Mouse (Mus musculus): Measurements from ENCODE around the gene Actl11. TPM values are rescaled to one million over a fixed set of nuclear protein-coding genes. Genes with fewer than 3 reads are reported as not detected.

Actl11 gene
- polyA plus RNA-seq, 1 experiment, result 0.05 TPM

GRCm38 (mm10) chr9:107949184-107949921 lies 21.1 kb downstream of the Actl11 start:
- Histone ChIP-seq H3K4me3 (ENCODE audit: insufficient read depth, low read depth, low read length) (no peak overlapping the region), H3K27me3 (replicated peaks; ENCODE audit: control insufficient read depth, insufficient read depth, low read length) (no peaks in the 10 kb centered on the region), H3K4me1 (ENCODE audit: control insufficient read depth, insufficient read depth, low read length) (no peaks in the 10 kb centered on the region), H3K36me3 (ENCODE audit: control insufficient read depth, insufficient read depth, low read length) (no peaks in the 10 kb centered on the region), H3K27ac (ENCODE audit: insufficient read depth, low read depth, low read length) (no peak overlapping the region)
- 81% methylated on average over 13 of the region's 13 CpGs for WGBS
- no peak for DNase-seq
- TF ChIP-seq CTCF (conservative IDR thresholded peaks at IDR 0.05; ENCODE audit: insufficient read depth, insufficient read length, low read depth, low read length), result no peak
- no peak for TF ChIP-seq POLR2A (IDR thresholded peaks at IDR 0.05; ENCODE audit: low read depth, low read length)

GRCm38 (mm10) chr9:107949922-107950235 lies 21.6 kb downstream of the Actl11 start, which contains the start of gene Traip:
Gene Traip, plus strand, starts transcription at chr9:107950136.
- no peak for DNase-seq
- no peak for TF ChIP-seq CTCF (conservative IDR thresholded peaks at IDR 0.05; ENCODE audit: insufficient read depth, insufficient read length, low read depth, low read length)
- no peak for TF ChIP-seq POLR2A (IDR thresholded peaks at IDR 0.05; ENCODE audit: low read depth, low read length)
- H3K4me3 ChIP-seq (ENCODE audit: insufficient read depth, low read depth, low read length), result peak within 1 kb of the TSS; percentile 76
- H3K36me3 ChIP-seq (ENCODE audit: control insufficient read depth, insufficient read depth, low read length), result no peaks in the 10 kb centered on the region
- H3K27me3 ChIP-seq (replicated peaks; ENCODE audit: control insufficient read depth, insufficient read depth, low read length), result no peaks in the 10 kb centered on the region
- peak within 1 kb of the TSS; percentile 48; the same call in 1 of the 2 replicates for H3K27ac ChIP-seq (ENCODE audit: insufficient read depth, low read depth, low read length)
- 86% methylated on average over 10 of the region's 10 CpGs for WGBS
- no peaks in the 10 kb centered on the region for H3K4me1 ChIP-seq (ENCODE audit: control insufficient read depth, insufficient read depth, low read length)

- DNase-seq, result peak; percentile 96
- Histone ChIP-seq H3K27ac (ENCODE audit: insufficient read depth, low read depth, low read length) (peak overlapping the region; percentile 48; the same call in 1 of the 2 replicates), H3K4me3 (ENCODE audit: insufficient read depth, low read depth, low read length) (peak overlapping the region; percentile 76), H3K36me3 (ENCODE audit: control insufficient read depth, insufficient read depth, low read length) (no peaks in the 10 kb centered on the region), H3K27me3 (replicated peaks; ENCODE audit: control insufficient read depth, insufficient read depth, low read length) (no peaks in the 10 kb centered on the region), H3K4me1 (ENCODE audit: control insufficient read depth, insufficient read depth, low read length) (no peaks in the 10 kb centered on the region)
- WGBS, result 10% methylated on average over 45 of the region's 45 CpGs
- TF ChIP-seq POLR2A (IDR thresholded peaks at IDR 0.05; ENCODE audit: low read depth, low read length) (peak; percentile 26), CTCF (conservative IDR thresholded peaks at IDR 0.05; ENCODE audit: insufficient read depth, insufficient read length, low read depth, low read length) (no peak)
Measured at GRCm38 (mm10) chr9:107950460-107951355, 22.4 kb downstream of the Actl11 start.

- H3K27me3 ChIP-seq (replicated peaks; ENCODE audit: control insufficient read depth, insufficient read depth, low read length), result no peaks in the 10 kb centered on the region
- no peaks in the 10 kb centered on the region for H3K4me1 ChIP-seq (ENCODE audit: control insufficient read depth, insufficient read depth, low read length)
- no peak overlapping the region for H3K27ac ChIP-seq (ENCODE audit: insufficient read depth, low read depth, low read length)
- WGBS, result 81% methylated on average over 6 of the region's 6 CpGs
- no peak for DNase-seq
- H3K36me3 ChIP-seq (ENCODE audit: control insufficient read depth, insufficient read depth, low read length), result no peaks in the 10 kb centered on the region
- TF ChIP-seq POLR2A (IDR thresholded peaks at IDR 0.05; ENCODE audit: low read depth, low read length) (no peak), CTCF (conservative IDR thresholded peaks at IDR 0.05; ENCODE audit: insufficient read depth, insufficient read length, low read depth, low read length) (no peak)
- H3K4me3 ChIP-seq (ENCODE audit: insufficient read depth, low read depth, low read length), result no peak overlapping the region
Measured at GRCm38 (mm10) chr9:107955613-107956289, 27.5 kb downstream of the Actl11 start.

- TF ChIP-seq POLR2A (IDR thresholded peaks at IDR 0.05; ENCODE audit: low read depth, low read length) (no peak), CTCF (conservative IDR thresholded peaks at IDR 0.05; ENCODE audit: insufficient read depth, insufficient read length, low read depth, low read length) (no peak)
- WGBS, result 66% methylated on average over 6 of the region's 6 CpGs
- Histone ChIP-seq H3K27ac (ENCODE audit: insufficient read depth, low read depth, low read length) (no peak overlapping the region), H3K27me3 (replicated peaks; ENCODE audit: control insufficient read depth, insufficient read depth, low read length) (no peaks in the 10 kb centered on the region), H3K4me3 (ENCODE audit: insufficient read depth, low read depth, low read length) (no peak overlapping the region), H3K36me3 (ENCODE audit: control insufficient read depth, insufficient read depth, low read length) (no peaks in the 10 kb centered on the region), H3K4me1 (ENCODE audit: control insufficient read depth, insufficient read depth, low read length) (no peaks in the 10 kb centered on the region)
- DNase-seq, result no peak
Measured at GRCm38 (mm10) chr9:107957141-107957540, 28.9 kb downstream of the Actl11 start.

- H3K4me1 ChIP-seq (ENCODE audit: control insufficient read depth, insufficient read depth, low read length), result no peaks in the 10 kb centered on the region
- H3K4me3 ChIP-seq (ENCODE audit: insufficient read depth, low read depth, low read length), result no peak overlapping the region
- H3K27ac ChIP-seq (ENCODE audit: insufficient read depth, low read depth, low read length), result no peak overlapping the region
- 71% methylated on average over 6 of the region's 6 CpGs for WGBS
- DNase-seq, result no peak
- TF ChIP-seq POLR2A (IDR thresholded peaks at IDR 0.05; ENCODE audit: low read depth, low read length) (no peak), CTCF (conservative IDR thresholded peaks at IDR 0.05; ENCODE audit: insufficient read depth, insufficient read length, low read depth, low read length) (no peak)
- no peaks in the 10 kb centered on the region for H3K36me3 ChIP-seq (ENCODE audit: control insufficient read depth, insufficient read depth, low read length)
- H3K27me3 ChIP-seq (replicated peaks; ENCODE audit: control insufficient read depth, insufficient read depth, low read length), result no peaks in the 10 kb centered on the region
Measured at GRCm38 (mm10) chr9:107959896-107960295, 31.6 kb downstream of the Actl11 start.
